Mouse (Mus musculus): ENCODE results near the gene Cdca7l.
"Not testable (repeated sequence)": the region's sequence is repeated elsewhere in the genome, so short reads cannot be mapped to it uniquely, and the experiment has no call there.

Cdca7l gene

GRCm38 (mm10) chr12:117861249-117861648 is 57.2 kb downstream of the Cdca7l start:
- no peak for DNase-seq (ENCODE audit: low read depth, low spot score)

DNA sequence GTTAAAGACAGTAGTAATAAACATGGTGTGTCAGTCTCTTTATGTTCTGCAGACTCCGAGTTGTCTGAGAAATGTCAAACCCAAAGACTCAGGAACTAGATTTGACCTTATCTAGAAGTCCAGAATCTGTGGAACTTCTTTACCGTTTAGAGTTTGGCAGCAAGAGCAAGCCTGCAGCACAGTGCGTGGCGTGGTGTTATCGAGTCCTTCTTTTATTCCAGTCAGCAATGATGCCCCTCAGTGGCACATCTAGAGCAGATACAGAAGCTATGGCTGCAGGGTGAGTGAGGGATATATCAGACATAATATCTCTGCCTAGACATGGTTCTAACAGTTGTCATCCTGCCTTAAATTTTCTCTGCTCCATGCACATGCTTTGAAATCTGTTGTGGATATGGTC is 58.6 kb downstream of the Cdca7l start:
- no peak for DNase-seq (ENCODE audit: low read depth, low spot score)

GRCm38 (mm10) chr12:117867708-117868564 is 63.8 kb downstream of the Cdca7l start:
- no peak for DNase-seq (ENCODE audit: low read depth, low spot score)

DNA sequence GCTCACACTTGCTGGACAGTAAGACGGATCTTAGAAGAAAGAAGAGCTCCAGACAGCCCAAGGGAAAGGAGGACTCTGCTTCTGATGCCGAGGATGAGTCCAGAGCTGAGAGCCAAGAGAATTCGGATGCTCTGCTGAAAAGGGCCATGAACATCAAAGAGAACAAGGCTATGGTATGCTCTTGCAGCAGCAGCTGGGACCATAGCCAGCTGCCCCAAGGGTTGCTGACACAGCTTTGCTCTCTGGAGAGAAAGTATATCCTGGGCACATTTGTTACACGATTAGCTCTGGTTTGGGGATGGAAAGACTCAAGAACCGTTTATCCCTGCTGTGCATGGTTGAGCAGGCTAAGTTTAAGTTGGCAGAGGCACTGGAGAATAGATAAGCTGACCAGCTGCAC is 68.2 kb downstream of the Cdca7l start:
- DNase-seq (ENCODE audit: low read depth, low spot score), result no peak

GRCm38 (mm10) chr12:117878341-117878740 is 74.3 kb downstream of the Cdca7l start:
- DNase-seq (ENCODE audit: low read depth, low spot score), result no peak

DNA sequence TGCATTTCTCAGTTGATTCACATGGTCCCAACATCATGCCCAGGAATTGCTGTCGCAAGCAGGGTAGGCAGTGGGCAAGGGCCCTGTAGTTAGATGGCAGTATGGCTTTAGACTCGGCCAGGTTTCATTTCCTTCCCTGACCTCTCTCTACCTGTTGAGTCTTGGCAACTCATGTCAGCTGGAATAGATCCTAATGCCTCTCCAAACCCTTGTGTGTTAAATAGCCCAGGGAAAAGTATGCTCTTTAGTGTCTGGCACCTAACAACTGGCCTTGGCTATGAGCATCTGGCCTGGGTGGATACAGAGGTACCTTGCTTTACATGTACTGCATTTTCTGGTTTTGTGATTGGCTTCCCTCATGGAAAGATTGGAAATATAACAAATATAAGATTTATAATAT is 80.5 kb downstream of the Cdca7l start:
- DNase-seq (ENCODE audit: low read depth, low spot score), result no peak

- no peak for DNase-seq (ENCODE audit: low read depth, low spot score)
Observed at GRCm38 (mm10) chr12:117887422-117887821, 83.3 kb downstream of the Cdca7l start.

- DNase-seq (ENCODE audit: low read depth, low spot score), result not testable (repeated sequence)
Observed at GRCm38 (mm10) chr12:117900798-117901197, 96.7 kb downstream of the Cdca7l start.

- DNase-seq (ENCODE audit: low read depth, low spot score), result not testable (repeated sequence)
Observed at GRCm38 (mm10) chr12:117901352-117901751, 97.3 kb downstream of the Cdca7l start.

- no peak for DNase-seq (ENCODE audit: low read depth, low spot score)
Observed at GRCm38 (mm10) chr12:117903671-117904070, 99.6 kb downstream of the Cdca7l start.

- DNase-seq (ENCODE audit: low read depth, low spot score), result not testable (repeated sequence)
Observed at GRCm38 (mm10) chr12:117905232-117905840, 101.2 kb downstream of the Cdca7l start.

DNA sequence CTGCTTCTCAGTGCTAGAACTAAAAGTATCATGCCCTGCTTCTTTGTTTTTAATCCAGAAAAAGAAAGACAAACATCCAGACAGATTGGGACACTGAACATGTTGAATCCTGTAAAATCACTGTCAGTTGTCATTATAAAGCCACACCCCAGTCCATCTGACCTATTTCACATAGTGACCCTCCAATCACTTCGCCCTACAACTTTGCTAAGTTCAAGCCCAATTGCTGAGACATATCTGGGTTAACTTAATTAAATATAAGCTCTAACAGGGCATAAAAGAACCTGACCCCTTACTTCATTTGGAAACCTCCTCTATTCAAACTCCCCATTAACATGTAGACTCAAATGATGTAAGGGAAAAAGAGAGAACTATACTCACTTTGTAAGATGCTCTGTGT is 107.3 kb downstream of the Cdca7l start:
- no peak for DNase-seq (ENCODE audit: low read depth, low spot score)

- no peak for DNase-seq (ENCODE audit: low read depth, low spot score)
Observed at GRCm38 (mm10) chr12:117914613-117915245, 110.6 kb downstream of the Cdca7l start.

DNA sequence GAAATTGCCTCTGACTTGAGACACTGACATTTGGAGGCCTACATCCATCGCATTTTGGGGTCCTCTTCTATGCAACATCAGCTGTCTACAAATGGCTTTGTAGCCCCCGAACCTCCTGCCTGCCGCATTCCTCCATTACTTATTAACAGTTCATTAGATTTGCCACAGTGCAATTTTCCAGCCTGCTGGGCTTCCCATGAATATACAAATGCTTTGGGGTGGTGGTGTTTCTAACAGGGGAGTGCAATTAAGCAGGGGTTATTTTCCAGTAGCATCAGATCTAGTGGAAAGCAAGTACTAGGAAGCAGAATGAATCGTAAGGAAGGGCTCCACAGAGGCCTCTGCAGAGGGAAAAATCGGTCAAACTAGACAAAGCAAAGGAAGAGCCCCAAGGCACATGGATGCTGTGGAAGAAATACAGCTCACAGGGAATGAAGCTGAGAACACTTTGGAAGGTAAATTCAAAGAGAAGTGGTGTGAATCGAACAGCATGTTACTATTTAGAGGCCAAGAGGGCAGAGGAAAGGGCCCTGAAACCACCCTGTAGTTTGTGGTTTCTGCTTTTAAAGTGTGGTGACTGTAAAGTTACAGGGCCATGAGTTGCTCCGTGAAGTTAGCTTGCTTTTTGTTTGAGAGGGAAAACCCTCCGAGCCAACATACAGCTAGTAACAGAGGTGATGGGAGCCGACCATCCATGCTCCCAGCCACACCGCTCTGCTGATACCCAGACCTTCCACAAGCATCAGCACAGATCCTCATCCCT is 111.9 kb downstream of the Cdca7l start:
- no peak for DNase-seq (ENCODE audit: low read depth, low spot score)

Data from skeletal muscle tissue, adult 2 months (tissue).